Mouse (Mus musculus) splenic B cell, adult 2 months (primary cell): ENCODE measurements around the gene Atxn2.

ENCODE experiments used
- DNase-seq: peaks from one replicate; pipeline ENCODE4 v3.0.0-alpha.2; 2011; ENCODE audit warnings: low read depth, low spot score
- H3K27me3 ChIP-seq: 2 replicates; pipeline ENCODE4 v1.6.1; 2012; ENCODE audit warnings: mild to moderate bottlenecking, low read length, moderate library complexity, mixed read lengths; ENCODE audit not compliant: control insufficient read depth, poor library complexity, insufficient read depth, severe bottlenecking
- H3K36me3 ChIP-seq: 2 replicates; pipeline ENCODE4 v1.6.1; 2012; ENCODE audit warnings: mild to moderate bottlenecking, low read length, moderate library complexity, mixed read lengths; ENCODE audit not compliant: control insufficient read depth, poor library complexity, insufficient read depth, severe bottlenecking

The Atxn2 gene

GRCm38 (mm10) chr5:121822786-121823505 is 111.8 kb downstream of the Atxn2 start:
- DNase-seq = no peak
- Histone ChIP-seq H3K36me3 (peaks cover 24% of the 10 kb centered on the region), H3K27me3 (no peaks in the 10 kb centered on the region)

GRCm38 (mm10) chr5:121823668-121824067 is 112.5 kb downstream of the Atxn2 start:
- no peak for DNase-seq
- H3K27me3 ChIP-seq = no peaks in the 10 kb centered on the region
- H3K36me3 ChIP-seq = peaks cover 28% of the 10 kb centered on the region

GRCm38 (mm10) chr5:121824121-121824520 is 113.0 kb downstream of the Atxn2 start:
- H3K27me3 ChIP-seq = no peaks in the 10 kb centered on the region
- peaks cover 32% of the 10 kb centered on the region for H3K36me3 ChIP-seq
- no peak for DNase-seq

- H3K36me3 ChIP-seq = peaks cover 33% of the 10 kb centered on the region
- H3K27me3 ChIP-seq = no peaks in the 10 kb centered on the region
- no peak for DNase-seq
Measured at GRCm38 (mm10) chr5:121825606-121826005, 114.5 kb downstream of the Atxn2 start.

GRCm38 (mm10) chr5:121827876-121828275 is 116.7 kb downstream of the Atxn2 start:
- H3K27me3 ChIP-seq = no peaks in the 10 kb centered on the region
- peaks cover 26% of the 10 kb centered on the region for H3K36me3 ChIP-seq
- no peak for DNase-seq

GRCm38 (mm10) chr5:121828491-121829432 is 117.6 kb downstream of the Atxn2 start:
- H3K36me3 ChIP-seq = peaks cover 24% of the 10 kb centered on the region
- no peaks in the 10 kb centered on the region for H3K27me3 ChIP-seq
- no peak for DNase-seq

DNA sequence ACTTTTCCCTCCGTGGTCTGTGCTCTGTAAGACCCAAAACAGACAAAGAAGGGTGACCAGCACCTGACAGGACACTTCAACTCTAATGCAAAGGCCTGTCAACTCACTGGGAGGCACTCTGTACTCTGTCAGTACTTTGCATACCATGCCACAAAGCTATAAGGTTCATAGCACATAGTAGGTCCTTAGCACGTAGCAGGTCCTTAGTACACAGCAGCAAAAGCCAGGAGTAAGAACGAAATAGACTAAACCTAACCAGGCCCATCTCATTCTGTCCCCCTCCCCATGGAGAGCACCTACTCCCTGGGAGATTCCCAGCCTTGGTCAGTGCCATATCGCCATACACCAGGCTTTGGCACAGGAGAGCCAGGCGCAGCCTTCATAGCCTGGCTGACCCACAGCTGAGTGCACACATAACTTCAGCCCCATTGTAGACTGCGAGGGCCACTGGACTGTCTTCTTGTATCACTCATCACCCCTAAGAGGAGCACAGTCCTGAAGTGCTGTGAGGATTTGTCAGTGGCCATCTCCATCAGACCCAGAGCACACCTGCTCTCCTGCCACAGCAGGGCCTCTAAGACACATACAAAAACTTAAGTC is 120.0 kb downstream of the Atxn2 start:
- no peaks in the 10 kb centered on the region for H3K27me3 ChIP-seq
- DNase-seq = no peak
- peaks cover 15% of the 10 kb centered on the region for H3K36me3 ChIP-seq

GRCm38 (mm10) chr5:121832376-121833155 is 121.4 kb downstream of the Atxn2 start:
- Histone ChIP-seq H3K27me3 (no peaks in the 10 kb centered on the region), H3K36me3 (peaks cover 11% of the 10 kb centered on the region)
- DNase-seq = no peak

DNA sequence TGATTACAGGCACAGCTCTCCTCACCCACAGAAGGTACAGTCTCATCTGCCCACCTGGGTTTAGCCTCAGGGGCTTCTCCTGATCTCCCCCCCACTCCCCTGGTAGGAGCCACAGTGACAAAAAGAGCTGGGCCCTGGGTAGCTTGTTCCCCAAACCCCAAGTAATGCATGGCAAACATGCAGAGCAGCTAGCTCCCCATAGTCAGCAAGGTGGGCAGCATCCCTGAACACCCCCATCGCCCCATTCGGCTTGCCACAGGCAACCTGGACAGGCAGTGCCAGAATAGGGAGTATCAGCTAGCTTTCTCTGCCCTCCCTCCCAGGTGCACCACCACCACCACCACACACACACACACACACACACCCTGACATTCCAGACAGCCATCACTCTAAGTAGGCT is 122.0 kb downstream of the Atxn2 start:
- DNase-seq = no peak
- peaks cover 10% of the 10 kb centered on the region for H3K36me3 ChIP-seq

GRCm38 (mm10) chr5:121833572-121834240 is 122.6 kb downstream of the Atxn2 start:
- Histone ChIP-seq H3K27me3 (no peaks in the 10 kb centered on the region), H3K36me3 (peaks cover 5% of the 10 kb centered on the region)
- DNase-seq = peak; percentile 96

More for the DNA sequence above, 122.0 kb downstream of the Atxn2 start:
- H3K27me3 ChIP-seq = no peaks in the 10 kb centered on the region

DNA sequence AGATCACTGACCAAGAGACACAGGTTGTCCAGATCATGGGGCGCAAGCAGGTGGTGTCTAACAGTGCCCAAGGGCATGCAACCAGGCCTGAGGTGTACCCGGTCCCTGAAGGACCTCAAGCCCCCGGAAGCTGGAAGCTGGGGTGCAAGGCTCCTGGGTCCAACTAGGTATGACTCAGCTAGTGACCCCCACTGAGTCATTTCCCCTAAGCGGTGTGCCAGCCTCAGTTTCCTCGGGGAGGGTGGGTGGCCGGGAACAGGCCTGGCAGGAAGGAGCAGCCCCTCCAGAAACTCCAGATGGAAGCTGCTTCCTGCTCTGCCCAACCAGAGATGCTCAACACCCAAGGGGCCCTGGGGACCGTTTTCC is 123.1 kb downstream of the Atxn2 start:
- DNase-seq = no peak
- Histone ChIP-seq H3K36me3 (no peaks in the 10 kb centered on the region; the same call in 1 of the 2 replicates), H3K27me3 (no peaks in the 10 kb centered on the region)

GRCm38 (mm10) chr5:121834991-121835747 is 124.0 kb downstream of the Atxn2 start:
- no peaks in the 10 kb centered on the region for H3K36me3 ChIP-seq
- H3K27me3 ChIP-seq = no peaks in the 10 kb centered on the region
- peak; percentile 43 for DNase-seq

DNA sequence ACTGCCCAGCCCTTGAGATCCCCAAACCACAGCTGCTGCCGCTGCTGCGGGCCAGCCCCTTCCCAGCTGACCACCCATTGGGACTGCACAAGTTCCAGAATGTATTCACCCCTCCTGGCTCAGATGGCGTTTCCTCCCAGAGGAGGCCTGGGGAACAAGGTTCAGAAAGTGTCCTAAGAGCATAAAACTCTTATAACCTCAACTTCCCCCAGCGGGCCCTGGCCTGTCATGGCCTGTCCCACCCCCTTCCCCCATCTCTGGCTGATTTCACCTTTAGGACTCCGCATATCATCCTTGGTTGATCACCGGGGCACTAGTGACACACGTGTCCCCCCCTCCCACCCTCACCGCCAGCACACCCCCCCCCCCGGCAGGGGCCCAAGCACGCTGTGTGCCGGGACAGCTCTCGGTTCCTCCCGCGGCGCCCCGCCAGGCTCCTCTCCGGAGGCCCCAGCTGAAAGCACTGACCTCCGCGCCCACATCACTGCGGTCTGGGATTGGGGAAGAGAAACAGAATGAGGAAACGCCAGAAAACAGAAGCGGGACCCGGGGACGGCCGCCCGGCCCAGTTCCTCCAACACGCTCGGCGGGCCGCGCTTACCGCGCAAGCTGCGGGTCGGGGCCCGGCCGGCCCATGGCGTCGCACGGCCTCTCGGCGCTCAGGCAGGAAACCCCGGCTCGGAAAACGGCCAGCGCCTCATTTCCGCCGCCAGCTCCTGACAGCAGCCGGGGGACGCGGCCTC is 125.0 kb downstream of the Atxn2 start:
- no peaks in the 10 kb centered on the region for H3K27me3 ChIP-seq
- DNase-seq = peak; percentile 93
- no peaks in the 10 kb centered on the region for H3K36me3 ChIP-seq
